Mouse (Mus musculus): ENCODE data around the gene Zan.
"Not testable (repeated sequence)": the region's sequence is repeated elsewhere in the genome, so short reads cannot be mapped to it uniquely, and the experiment has no call there.

The Zan gene

GRCm38 (mm10) chr5:137501709-137502666 is 25.1 kb upstream of the Zan start, which contains the start of gene Pop7:
Gene Pop7, minus strand, starts transcription at chr5:137502518.
- in situ Hi-C loops (cut with MboI, MseI) = no loop called here

GRCm38 (mm10) chr5:137500186-137500585 is 23.3 kb upstream of the Zan start:
- in situ Hi-C loops (cut with MboI, MseI) = no loop called here

- in situ Hi-C loops (cut with MboI, MseI) = no loop called here
Observed at GRCm38 (mm10) chr5:137493831-137494230, 17.0 kb upstream of the Zan start.

GRCm38 (mm10) chr5:137491559-137491958 is 14.7 kb upstream of the Zan start:
- in situ Hi-C loops (cut with MboI, MseI) = no loop called here

GRCm38 (mm10) chr5:137487616-137488015 is 10.8 kb upstream of the Zan start:
- in situ Hi-C loops (cut with MboI, MseI) = no loop called here

- in situ Hi-C loops (cut with MboI, MseI) = no loop called here
Observed at GRCm38 (mm10) chr5:137485851-137486155, 8.9 kb upstream of the Zan start.

GRCm38 (mm10) chr5:137485071-137485850 is 8.4 kb upstream of the Zan start:
- in situ Hi-C loops (cut with MboI, MseI) = no loop called here

GRCm38 (mm10) chr5:137481897-137482296 is 5.0 kb upstream of the Zan start:
- in situ Hi-C loops (cut with MboI, MseI) = no loop called here

- in situ Hi-C loops (cut with MboI, MseI) = no loop called here
Observed at GRCm38 (mm10) chr5:137481138-137481537, 4.3 kb upstream of the Zan start.

GRCm38 (mm10) chr5:137474351-137474750 is 2.5 kb downstream of the Zan start:
- in situ Hi-C loops (cut with MboI, MseI) = loop anchor here (5.0 kb wide), 1 partner anchor 207 kb away; no protein-coding TSS in a partner anchor

- in situ Hi-C loops (cut with MboI, MseI) = loop anchor here (5.0 kb wide), 1 partner anchor 205 kb away; no protein-coding TSS in a partner anchor
Observed at GRCm38 (mm10) chr5:137472252-137472904, 4.5 kb downstream of the Zan start.

- in situ Hi-C loops (cut with MboI, MseI) = loop anchor here (10.0 kb wide), 1 partner anchor 262 kb away; no protein-coding TSS in a partner anchor
Observed at GRCm38 (mm10) chr5:137466946-137467345, 9.9 kb downstream of the Zan start.

GRCm38 (mm10) chr5:137465049-137465448 is 11.8 kb downstream of the Zan start:
- in situ Hi-C loops (cut with MboI, MseI) = loop anchor here (10.0 kb wide), 1 partner anchor 260 kb away; no protein-coding TSS in a partner anchor

GRCm38 (mm10) chr5:137455866-137456591 is 20.8 kb downstream of the Zan start:
- in situ Hi-C loops (cut with MboI, MseI) = no loop called here

GRCm38 (mm10) chr5:137455206-137455605 is 21.7 kb downstream of the Zan start:
- in situ Hi-C loops (cut with MboI, MseI) = no loop called here

- in situ Hi-C loops (cut with MboI, MseI) = loop anchor here (10.0 kb wide), 1 partner anchor 181 kb away; no protein-coding TSS in a partner anchor
Observed at GRCm38 (mm10) chr5:137445536-137445935, 31.3 kb downstream of the Zan start.

GRCm38 (mm10) chr5:137440216-137440855 is 36.5 kb downstream of the Zan start:
- in situ Hi-C loops (cut with MboI, MseI) = loop anchor here (10.0 kb wide), 1 partner anchor 176 kb away; no protein-coding TSS in a partner anchor

- in situ Hi-C loops (cut with MboI, MseI) = no loop called here
Observed at GRCm38 (mm10) chr5:137433889-137434288, 43.0 kb downstream of the Zan start.

- in situ Hi-C loops (cut with MboI, MseI) = not testable (repeated sequence)
Observed at GRCm38 (mm10) chr5:137430402-137430801, 46.5 kb downstream of the Zan start.

GRCm38 (mm10) chr5:137425648-137426047 is 51.2 kb downstream of the Zan start:
- in situ Hi-C loops (cut with MboI, MseI) = no loop called here

All from regulatory T cell (primary cell).